11 mouse cellular contexts compared by ENCODE assay signal in the genomic region with DNA sequence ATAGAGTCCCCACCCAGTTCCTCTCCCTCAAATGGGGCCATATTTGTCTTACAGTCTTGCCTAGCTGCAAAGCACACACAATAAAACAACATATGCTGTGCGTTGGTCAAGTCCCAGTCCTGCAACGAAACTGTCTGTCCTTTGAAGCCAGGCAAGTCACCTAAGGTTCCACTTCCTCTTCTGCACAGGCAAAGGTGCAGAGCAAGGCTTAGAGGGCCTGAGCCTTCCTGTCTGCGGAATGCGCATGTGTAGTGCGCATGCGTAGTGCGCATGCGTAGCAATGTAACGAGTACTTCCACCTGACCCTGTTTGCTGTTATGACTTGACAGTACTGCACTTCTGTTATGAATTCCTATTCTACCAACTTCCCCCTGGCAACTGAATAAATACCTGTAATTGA. TPM values are rescaled to one million over a fixed set of nuclear protein-coding genes. Genes with fewer than 3 reads are reported as not detected.
"Had no signal": no experiment of that assay in that cellular context is flagged by ENCODE, and none has a peak within 500 bp of the region (broad histone marks: within the 10 kb centered on the region; RNA-seq: fewer than 3 reads in every experiment).

No protein-coding gene starts in this region.

- DNase-seq: kidney, adult 8-10 months; kidney, postnatal 36 days; lung, adult 2 months; lung, postnatal 36 days; right cerebral cortex, postnatal 14 days had no signal

- ATAC-seq: lung, postnatal 0 days; midbrain, embryonic 16.5 days had no signal

RNA-seq across cellular contexts. Expression of gene Gm17622, which starts 25.7 kb away (rescaled TPM):
- total RNA-seq: layer of hippocampus, adult 8-10 months; layer of hippocampus, postnatal 25 days; left cerebral cortex, adult 2 months; left cerebral cortex, postnatal 14 days had no signal

RNA-seq across cellular contexts. Expression of gene Ankdd1b, which starts 45.3 kb away (rescaled TPM):
- total RNA-seq: layer of hippocampus, postnatal 25 days had no signal
